Mouse (Mus musculus): ENCODE data around the gene Lix1.
A peak's percentile ranks its signal among the peaks of the same experiment; 100 is the strongest.

Gene Lix1

DNA sequence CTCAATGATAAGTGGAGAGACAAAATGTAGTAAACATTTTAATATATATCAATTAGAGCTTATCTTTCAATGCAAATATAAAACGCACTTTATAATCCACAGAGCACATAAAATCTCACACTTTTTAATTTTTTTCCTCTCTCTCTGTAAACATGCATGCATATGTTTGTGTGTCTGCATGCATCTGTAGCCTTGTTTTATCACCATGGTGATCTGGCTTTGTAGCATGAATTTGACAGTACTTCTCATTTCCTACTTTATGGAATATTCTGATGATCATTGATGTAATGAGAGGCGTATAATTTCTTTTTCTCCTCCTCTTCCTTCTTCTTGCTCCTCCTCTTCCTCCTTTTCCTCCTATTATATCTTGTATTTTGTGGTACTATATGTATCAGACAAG is 9.7 kb downstream of the Lix1 start:
- no peak for DNase-seq (ENCODE audit: low spot score in 2 of 2)

DNA sequence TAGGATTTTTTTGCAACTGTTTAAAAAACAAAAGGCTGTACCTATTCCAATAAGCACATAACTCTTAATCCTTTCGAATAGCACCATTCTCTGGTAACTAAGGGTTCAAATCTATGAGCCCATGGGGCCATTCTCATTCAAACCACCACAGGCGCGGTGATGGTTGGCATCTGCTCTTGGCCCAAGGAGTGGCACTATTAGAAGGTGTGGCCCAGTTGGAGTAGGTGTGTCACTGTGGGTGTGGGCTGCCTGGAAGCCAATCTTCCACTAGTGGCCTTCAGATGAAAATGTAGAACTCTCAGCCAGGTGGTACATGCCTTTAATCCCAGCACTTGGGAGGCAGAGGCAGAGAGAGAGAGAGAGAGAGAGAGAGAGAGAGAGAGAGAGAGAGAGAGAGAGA is 11.7 kb downstream of the Lix1 start:
- DNase-seq (ENCODE audit: low spot score in 2 of 2), result no peak

DNA sequence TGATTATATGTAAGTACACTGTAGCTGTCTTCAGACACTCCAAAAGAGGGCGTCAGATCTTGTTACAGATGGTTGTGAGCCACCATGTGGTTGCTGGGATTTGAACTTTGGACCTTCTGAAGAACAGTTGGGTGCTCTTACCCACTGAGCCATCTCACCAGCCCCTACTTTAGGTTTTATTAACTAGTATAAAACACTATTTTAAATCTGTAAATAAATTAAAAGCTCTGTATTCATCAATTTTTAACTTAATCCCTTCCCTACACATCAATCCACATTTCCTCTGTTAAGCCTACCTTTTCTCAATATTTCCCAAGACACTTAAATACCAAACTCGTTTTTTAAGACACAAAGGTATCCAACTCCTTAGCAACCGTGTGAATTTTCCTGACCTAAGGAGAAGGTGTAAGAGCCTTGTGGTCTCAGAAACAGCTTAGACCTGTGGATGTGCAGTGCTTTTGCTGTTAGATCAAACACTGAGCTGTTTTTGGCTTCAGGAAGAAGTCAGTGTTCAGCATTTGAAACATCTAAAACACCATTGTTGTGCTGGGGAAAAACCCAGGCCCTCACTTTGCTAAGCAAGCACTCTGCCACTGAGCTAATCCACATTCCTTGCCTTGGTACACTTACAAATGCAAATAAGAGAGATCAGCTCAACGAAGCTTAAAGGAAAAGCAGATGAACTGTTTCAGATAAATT is 22.3 kb downstream of the Lix1 start:
- DNase-seq (ENCODE audit: low spot score in 2 of 2), result no peak

DNA sequence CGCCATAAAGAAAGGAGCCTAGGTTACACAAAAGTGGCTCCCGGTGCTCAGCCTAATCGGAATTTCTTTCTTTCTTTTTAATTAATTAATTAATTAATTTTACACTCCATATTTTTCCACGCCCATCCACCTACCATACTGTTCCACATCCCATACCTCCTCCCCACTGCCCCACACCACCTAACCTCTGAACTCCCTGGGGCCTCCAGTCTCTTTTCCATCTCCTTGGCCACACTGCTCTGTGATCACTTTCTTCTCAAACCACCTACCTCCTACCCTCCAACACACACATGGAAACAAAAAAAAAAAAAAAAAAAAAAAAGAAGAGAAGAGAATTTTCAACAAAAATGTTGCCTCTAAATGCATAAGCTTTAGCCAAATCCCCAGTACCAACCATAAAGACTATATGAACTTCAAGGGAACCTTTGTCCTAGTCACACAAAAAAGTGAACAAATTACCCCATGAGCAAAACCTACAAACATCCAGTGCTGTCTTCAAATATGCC is 22.9 kb downstream of the Lix1 start:
- no peak for DNase-seq (ENCODE audit: low spot score in 2 of 2)

GRCm38 (mm10) chr17:17425906-17426305 is 23.4 kb downstream of the Lix1 start:
- no peak for DNase-seq (ENCODE audit: low spot score in 2 of 2)

DNA sequence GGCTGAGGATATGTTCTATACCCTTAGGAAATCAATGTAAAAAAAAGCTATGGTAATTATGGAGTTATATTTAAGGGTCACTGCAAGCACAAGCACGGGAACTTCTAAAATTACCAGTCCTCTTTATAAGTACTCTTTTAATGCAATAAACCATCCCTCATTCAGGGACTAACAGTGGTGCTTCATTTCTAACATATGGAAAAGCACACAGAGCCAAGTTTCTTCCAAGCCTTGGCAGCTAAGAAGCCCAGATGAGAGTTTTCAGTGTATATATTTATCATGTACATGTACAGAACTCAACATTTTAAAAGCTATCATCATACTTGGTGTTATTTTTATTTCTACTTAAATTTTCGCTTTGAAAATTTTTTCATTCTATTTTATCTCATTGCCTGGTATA is 26.4 kb downstream of the Lix1 start:
- DNase-seq (ENCODE audit: low spot score in 2 of 2), result no peak

GRCm38 (mm10) chr17:17433679-17434078 is 31.2 kb downstream of the Lix1 start:
- no peak for DNase-seq (ENCODE audit: low spot score in 2 of 2)

DNA sequence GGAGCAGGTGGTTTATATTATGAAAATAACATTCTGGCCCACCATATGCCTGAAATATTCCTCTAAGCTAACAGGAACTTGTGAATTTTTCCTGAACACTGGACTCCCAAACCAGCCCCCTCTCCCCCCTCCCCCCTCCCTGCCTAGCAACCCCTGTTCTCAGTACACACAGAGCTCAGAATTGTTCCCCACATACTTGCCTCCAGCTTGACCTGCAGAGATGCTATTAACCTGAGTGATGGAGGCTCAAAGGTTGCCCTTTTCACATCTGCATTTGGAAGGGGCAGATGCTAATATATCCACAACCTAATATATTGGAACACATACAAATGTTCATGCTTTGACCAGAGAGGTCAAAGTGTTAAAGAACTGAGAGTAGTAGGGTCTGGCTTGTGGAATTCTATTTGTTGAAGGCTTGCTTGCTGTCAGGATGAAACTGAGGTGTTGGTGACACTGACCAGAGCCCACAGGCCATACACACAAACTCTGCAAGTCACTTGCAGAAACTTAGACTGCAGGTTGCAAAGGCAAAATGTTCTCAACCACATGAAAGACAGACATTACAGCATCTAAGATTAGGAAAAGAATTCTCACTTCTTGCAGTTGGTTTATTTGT is 36.2 kb downstream of the Lix1 start:
- DNase-seq (ENCODE audit: low spot score in 2 of 2), result no peak

GRCm38 (mm10) chr17:17441876-17442498 is 39.5 kb downstream of the Lix1 start:
- DNase-seq (ENCODE audit: low spot score in 2 of 2), result peak in 1 of 2 experiments; percentile 14

DNA sequence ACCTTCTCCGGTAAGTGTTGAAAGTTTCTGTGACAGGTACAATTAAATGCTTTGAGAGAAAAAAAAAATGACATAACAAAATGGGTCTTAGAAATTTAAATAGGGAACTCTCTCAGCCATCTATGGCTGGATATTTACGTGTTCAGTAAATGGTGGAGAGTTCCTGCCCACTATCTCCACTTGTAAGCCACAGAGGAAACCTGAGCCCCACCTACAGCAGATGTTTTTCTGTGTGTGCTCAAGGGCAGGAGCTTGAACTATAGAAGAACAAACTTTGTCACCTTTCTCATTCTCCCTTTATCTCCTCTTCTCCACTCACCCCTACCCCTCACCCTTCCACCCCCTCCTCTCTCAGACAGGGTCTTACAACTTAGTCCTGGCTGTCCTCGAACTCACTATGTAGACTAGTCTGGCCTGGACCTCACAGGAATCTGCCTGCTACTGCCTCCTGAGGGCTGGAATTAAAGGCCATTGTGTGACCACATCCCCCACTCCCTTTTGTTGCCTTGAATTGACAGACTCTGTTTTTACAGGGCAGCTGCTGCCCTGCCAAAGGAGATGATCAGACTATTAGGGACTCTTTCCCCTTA is 41.9 kb downstream of the Lix1 start:
- DNase-seq (ENCODE audit: low spot score in 2 of 2), result no peak

- no peak for DNase-seq (ENCODE audit: low spot score in 2 of 2)
Observed at GRCm38 (mm10) chr17:17446683-17447082, 44.2 kb downstream of the Lix1 start.

GRCm38 (mm10) chr17:17447821-17448220 is 45.3 kb downstream of the Lix1 start:
- no peak for DNase-seq (ENCODE audit: low spot score in 2 of 2)

- no peak for DNase-seq (ENCODE audit: low spot score in 2 of 2)
Observed at GRCm38 (mm10) chr17:17448737-17449440, 46.4 kb downstream of the Lix1 start.

DNA sequence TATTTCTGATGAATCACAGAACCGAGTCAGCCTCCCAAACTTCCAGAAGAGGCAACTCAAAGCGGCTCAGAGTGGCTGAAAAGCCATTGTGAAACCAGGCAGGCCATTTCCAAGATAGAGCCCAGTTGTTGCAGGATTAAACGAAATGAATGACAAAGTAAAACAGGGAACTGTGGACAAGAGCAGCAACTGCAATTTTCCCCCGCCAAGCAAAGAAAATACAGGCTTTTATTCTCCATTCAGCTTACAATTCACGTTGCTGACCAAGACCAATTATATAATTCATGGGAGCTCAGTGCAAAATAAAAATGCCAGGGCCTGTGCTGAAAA is 46.9 kb downstream of the Lix1 start:
- no peak for DNase-seq (ENCODE audit: low spot score in 2 of 2)

GRCm38 (mm10) chr17:17451102-17451501 is 48.6 kb downstream of the Lix1 start:
- no peak for DNase-seq (ENCODE audit: low spot score in 2 of 2)

- DNase-seq (ENCODE audit: low spot score in 2 of 2), result no peak
Observed at GRCm38 (mm10) chr17:17452617-17453016, 50.1 kb downstream of the Lix1 start.

- DNase-seq (ENCODE audit: low spot score in 2 of 2), result no peak
Observed at GRCm38 (mm10) chr17:17454573-17454972, 52.1 kb downstream of the Lix1 start.

GRCm38 (mm10) chr17:17485789-17486188 is 83.3 kb downstream of the Lix1 start:
- DNase-seq (ENCODE audit: low spot score in 2 of 2), result no peak

DNA sequence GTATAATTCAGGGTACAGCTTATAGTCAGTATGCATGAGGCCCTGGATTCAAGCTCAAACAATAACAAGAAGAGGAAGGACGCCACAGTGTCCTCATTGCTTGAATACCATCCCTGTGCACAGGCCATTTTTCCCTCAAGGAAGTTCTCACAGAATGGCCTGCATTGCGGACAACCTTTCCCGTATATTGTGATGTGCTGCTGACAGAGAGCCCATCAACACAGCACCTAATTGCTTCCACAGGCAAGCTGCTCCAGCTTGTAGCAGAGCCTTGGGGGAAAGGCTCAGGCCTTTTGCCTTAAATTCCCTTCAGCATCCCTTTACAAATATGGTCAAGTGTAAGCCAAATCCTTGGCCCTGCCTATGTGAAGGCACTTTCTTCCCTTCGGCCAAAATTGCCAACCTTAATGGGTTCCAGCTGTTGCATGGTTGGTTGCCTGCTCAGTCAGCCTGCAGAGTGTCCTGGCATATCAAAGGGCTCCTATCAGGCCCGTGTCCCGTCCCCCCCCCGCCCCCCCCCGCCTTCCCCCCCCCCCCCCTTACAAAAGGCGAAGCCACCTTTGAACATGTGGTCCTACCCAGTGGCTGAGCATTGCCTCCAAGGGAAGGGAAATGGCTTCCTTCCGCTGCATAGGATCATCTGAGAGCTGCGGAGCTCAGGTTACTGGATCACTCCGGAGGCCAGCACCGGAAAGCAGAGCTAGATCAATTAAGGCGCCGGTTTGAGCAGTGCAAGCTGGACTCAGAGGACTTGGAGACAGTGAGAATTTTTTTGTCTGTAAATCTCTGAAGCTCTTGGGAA is 88.5 kb downstream of the Lix1 start:
- no peak for DNase-seq (ENCODE audit: low spot score in 2 of 2)

DNA sequence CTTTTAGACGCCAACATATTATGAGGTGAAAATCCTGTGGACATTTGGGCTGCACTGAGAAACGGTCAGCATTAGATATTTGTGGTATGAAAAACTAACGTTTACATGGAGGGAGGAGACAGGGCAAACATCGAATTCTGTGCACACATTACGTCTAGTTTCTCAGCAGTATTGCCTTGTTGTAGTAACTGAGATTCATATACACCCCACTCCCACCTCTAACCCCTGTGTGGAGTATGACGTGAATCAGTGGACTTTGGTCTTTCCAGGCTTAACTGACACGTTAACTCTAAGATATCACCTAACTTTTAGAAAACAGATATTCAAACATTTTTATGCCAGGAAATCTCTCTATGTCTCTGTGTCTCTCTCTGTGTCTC is 89.1 kb downstream of the Lix1 start:
- DNase-seq (ENCODE audit: low spot score in 2 of 2), result no peak

DNA sequence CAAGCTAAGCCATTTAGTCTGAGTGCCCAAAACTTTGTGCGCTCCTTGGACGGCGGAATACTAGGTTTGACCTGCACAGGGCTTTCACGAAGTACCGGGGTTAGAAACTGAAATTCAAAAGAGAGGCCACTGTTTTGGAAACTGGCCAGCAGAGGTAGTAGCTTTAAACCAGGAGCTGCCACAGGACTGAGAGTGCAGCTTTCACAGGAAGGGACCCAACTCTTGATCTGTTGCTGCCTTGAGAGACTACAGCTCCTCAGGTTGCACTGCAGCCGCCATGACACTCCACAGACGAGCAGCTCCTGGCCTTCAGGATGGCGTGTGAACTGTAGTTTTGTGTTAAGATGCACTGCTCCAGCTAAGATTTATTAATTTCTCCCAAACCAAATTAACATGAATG is 89.6 kb downstream of the Lix1 start:
- DNase-seq (ENCODE audit: low spot score in 2 of 2), result no peak

Data from thymus, postnatal 10 days (tissue).